Mouse (Mus musculus) brain, adult 2 months (tissue): ENCODE results near the gene Sp1.

Source experiments
- DNase-seq: peaks from one replicate; pipeline ENCODE4 v3.0.0; 2011; ENCODE audit warnings: low read depth, low spot score

Gene Sp1

GRCm38 (mm10) chr15:102405489-102406195, at the start of gene Sp1:
Gene Sp1, plus strand, starts transcription at chr15:102406143.
- peak; percentile 100 for DNase-seq

GRCm38 (mm10) chr15:102356501-102357325, 49.2 kb upstream of the Sp1 start:
- no peak for DNase-seq

DNA sequence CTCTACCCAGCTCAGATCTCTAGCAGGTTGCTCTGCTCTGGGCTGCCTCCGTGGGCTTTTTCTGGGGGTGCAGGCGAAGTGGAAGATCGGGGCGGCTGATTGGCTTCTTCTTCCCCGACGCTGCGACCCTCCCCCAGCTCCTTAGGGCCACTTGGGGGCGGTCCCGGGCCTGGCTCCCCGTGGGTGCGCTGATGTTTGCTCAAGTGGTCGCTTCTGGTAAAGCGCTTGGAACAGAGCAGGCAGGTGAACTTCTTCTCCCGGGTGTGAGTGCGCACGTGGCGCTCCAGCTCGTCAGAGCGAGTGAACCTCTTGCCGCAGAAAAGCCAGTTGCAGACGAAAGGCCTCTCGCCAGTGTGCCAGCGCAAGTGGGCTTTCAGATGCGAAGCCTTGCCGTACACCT, 47.8 kb upstream of the Sp1 start:
- no peak for DNase-seq

DNA sequence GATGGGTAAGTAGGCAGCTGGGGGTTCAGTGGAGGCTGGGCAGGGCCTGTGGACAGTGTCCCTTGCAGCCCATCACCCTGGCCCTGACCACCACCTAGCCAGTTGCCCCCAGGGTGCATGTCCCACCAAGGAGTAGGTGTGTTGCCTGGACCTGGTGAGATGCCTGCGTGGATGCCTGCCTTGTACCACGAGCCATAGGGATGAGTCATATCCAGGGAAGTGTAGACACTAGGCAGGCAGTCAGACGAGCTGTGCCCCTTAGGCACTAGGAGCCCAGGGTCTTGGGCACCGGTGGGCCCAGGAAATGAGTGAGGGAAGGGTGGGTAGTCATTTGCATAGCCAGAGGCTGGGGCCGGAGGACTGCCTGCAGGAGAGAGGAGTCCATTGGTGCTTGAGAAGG, 47.1 kb upstream of the Sp1 start:
- no peak for DNase-seq

- DNase-seq: no peak
These were observed 43.3 kb upstream of the Sp1 start for GRCm38 (mm10) chr15:102362648-102363047.

DNA sequence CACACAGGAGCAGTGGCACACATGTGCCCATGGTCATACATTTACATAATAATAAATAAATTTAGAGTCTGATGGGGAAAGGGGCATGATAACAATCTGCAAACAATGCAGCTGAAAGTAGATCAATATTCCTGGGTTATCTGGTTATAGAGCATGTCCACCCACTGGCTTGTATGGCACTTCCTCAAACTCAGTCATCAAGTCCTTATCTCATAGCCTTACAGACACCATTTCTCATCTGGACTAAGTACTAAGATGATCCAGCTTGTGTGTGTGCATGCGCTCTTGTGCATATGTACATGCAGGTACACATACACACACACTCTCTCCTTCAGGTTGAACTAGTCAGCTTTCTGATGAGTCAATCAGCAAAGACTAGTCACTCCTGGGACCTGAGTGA, 41.3 kb upstream of the Sp1 start:
- DNase-seq: no peak

DNA sequence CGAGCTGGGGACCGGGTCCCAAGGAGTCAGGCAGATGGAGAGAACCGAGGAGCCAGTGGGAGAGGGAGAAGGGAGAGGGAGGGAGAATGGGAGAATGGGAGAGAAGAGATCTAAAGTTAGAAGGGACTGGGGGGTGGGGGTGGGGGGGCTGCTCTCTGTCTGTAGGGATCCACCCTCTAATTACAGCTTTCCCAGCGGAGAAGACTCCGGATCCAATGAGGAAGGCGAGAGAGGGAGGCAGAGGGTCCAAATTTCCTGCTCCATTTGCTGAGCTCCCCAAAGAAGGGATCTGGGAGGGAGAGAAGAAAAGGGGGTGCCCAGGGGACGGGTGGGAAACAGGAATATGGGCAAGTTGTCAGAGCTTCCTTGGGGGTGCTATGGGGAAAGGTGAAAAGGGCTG, 39.7 kb upstream of the Sp1 start:
- peak; percentile 72 for DNase-seq

- DNase-seq: peak; percentile 40
These were observed 39.1 kb upstream of the Sp1 start, which contains the start of gene Sp7 for GRCm38 (mm10) chr15:102366733-102367344. Gene Sp7, minus strand, starts transcription at chr15:102367182.

- no peak for DNase-seq
These were observed 36.0 kb upstream of the Sp1 start for GRCm38 (mm10) chr15:102369972-102370371.

DNA sequence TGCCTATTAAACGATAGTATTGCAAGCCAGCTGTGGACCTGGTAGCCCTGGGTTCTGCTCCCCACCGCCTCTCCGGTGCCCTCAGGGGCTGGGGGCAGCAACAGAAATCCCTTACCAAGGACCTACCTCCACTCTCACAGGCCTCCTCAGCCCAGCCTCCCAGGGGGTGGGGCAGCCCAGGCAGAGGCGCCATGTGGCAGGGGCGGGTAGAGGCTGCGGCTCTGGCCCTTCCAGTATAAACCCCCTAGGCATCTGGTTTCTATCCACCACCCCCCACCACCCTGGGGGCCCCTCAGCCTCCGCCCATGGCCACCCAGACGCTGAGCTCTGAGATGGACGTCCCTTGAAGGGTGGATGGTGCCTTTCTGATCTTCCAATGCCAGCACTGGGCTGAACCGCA, 35.2 kb upstream of the Sp1 start:
- DNase-seq: no peak

DNA sequence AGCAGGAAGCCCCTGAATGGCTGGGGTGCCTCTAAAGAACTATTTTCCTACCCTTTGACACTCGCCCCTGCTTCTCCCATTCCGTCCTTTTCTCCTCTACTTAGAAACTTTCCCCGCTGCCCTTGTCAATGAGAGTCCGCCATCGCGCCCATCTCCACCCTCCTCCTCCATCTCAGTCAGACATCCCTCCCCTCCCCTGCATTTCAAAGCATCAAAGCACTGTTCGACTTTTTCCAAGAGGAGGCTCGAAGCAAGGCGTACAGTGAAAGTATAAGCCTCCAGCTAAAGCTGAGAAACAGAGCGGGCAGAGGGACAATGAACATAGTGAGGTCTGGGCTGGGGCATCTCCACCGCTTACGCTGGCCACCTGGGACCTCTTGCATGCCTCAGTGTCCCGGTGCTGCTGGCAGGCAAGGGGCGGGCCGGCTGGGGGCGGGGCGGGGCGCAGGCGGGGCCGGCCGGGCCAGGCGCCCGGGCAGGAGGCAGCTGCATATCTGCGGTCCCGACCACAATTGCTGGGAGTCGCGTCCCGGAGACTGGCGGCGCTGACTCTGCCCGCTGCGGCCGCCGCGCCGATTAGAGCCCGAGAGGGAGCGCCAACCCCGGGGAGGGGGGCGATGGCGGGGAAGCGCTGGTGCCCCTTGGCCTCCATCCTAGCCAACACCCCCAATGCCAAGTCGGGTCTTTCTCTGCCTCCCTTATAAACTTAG, 29.3 kb upstream of the Sp1 start:
- peak; percentile 52 for DNase-seq

DNA sequence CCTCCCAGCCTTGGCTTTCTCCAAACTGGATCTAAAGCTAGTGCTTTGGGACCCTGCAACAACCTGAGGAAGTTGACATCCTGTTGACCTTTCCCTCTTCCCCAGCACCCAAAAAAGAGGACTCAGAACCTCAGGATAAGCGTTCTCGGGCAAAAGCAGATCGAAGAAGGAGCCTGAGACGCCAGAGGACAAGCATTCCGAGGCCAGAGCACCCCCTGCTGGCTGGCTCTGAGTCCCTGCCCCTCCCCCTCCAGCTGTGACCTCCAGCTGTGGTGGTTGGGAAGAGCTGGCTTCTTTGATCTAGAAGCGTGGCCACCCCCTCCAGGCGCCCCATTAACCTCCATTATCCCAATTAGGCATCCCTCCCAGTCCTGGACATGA, 28.8 kb upstream of the Sp1 start:
- DNase-seq: peak; percentile 88

GRCm38 (mm10) chr15:102377810-102378262, 28.1 kb upstream of the Sp1 start:
- DNase-seq: no peak

DNA sequence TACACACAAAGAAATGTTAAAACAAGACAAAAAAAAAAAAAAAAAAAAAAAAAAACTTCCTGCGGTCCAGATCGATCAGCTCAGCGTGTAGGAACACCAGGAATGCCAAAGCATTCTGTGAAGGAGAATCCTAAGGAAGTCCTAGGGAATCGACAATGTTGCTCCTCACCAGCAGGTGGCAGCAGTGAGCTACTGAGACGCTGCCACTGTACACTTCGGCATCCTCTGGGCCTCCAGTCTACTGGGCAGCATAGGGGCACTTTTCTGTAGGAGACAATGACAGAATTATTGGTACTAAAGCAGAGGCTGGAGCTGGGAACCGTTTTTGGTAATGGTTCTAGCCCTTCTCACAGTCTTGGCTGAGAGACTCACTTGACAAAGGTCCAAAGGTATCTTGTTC, 24.4 kb upstream of the Sp1 start:
- peak; percentile 89 for DNase-seq

DNA sequence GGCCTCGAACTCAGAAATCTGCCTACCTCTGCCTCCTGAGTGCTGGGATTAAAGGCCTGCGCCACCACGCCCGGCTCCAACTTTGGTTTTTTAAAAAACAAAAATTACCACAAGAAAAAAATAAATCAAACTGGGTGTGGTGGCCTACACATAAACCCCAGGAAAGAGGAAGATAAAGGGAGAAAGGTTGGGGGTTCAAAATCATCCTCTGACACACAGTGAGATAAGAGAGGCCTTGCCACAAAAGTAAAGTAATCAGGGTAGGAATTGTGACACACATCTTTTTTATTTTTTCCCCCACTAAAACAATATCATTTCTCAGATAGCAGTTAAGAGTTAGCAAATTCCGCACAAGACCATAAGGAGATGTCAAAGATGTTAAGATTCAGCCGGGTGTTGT, 22.3 kb upstream of the Sp1 start:
- DNase-seq: no peak

DNA sequence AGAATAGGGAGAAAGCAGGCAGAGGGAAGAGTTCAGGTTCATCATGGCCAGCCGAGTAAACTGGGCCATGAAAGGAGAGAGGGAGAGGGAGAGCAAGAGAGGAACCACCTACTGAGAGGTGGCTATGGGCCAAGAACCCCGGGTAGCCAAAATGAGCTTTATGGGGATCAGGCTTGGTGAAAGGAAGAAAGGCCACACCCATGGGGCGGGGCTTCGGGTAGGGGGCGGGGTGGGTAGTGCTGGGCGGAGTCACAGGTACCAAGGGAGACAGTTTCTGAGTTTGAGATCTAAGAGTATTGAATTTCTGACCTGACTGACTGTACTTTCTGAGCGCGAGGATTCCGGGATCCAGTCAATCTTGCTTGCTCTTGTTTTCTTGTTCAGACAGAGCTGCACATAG, 19.3 kb upstream of the Sp1 start:
- no peak for DNase-seq

- DNase-seq: no peak
These were observed 17.0 kb upstream of the Sp1 start for GRCm38 (mm10) chr15:102388942-102389341.

DNA sequence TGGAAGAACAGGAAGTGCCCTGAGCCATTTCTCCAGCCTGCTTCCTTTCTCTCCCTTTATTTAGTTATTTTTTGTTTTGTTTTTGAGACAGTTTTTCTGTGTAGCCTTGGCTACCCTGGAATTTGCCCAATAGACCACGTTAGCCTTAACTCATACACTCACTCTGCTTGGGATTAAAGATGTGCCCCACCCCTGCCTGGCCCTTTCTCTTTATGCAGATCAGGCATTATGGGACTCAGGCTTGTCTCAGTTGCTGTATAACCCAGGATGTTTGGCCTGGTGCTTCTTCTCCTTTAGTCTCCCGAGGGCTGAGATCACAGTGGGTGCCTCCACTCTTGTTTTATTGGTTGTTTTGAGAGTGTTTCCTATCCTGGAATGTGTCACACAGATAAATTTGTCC, 13.4 kb upstream of the Sp1 start:
- DNase-seq: no peak

DNA sequence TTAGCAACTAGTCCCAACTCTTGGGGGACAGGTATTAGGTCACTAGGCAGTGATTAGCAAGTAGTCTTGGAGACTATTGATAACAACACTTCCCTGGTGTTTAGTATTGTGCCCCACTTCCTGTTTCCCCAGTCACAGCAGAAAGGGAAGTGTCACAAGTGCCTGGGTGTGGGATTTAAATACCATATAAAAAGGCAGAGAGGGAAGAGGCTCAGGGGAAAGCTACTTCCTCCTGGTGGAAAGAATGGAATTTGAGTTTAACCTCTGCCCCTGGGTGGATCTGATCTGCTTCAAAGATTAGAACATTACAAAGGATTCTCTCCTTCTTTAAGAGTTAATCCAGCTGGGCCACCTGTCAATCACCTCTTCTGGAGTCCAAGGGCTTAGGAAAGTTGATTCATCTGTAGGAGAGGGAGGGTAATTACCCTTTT, 12.3 kb upstream of the Sp1 start:
- DNase-seq: no peak

- DNase-seq: no peak
These were observed 10.9 kb upstream of the Sp1 start for GRCm38 (mm10) chr15:102395061-102395460.

GRCm38 (mm10) chr15:102398629-102399028, 7.3 kb upstream of the Sp1 start:
- DNase-seq: no peak
